Mouse (Mus musculus): ENCODE measurements around the gene Slc10a6.

Gene Slc10a6

DNA sequence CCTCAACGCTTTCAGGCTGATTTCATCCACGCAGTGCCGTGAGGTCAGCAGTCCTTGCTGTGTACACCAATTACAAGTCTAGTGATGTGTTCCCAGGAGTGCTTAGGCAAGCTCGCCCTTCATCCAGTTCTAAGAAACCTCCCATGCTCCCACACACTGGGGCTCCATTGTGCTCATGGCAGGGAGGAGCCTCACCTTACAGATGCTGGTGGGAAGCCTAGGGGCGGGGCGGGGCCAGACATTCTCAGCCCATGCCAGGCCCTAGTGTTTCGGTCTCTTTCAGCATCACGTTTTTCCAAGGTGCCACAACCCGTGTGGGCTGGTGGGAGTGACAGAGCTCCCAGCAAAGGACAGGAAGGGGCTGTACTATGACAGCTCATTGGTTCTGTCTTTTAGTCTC, 12.0 kb downstream of the Slc10a6 start:
- no peak for DNase-seq (ENCODE audit: low spot score in 2 of 2)

DNA sequence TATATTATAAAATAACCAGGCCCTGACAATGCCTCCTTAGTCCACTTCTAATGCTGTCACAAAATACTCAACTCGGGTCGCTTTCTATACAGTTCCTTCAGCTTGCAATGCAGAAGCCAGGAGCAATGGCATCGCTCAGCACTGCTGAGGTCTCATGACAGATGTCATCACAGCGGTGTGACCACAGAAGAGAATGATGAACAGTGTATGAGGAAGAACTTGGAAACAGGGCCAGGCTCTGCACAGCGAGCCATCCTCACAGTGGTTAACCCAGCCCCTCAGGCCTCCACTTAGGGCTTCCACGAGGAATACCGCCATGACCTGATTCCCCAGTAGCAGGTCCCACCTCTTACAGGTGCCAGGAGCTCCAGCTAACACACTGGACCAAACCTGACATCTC, 14.8 kb downstream of the Slc10a6 start:
- no peak for DNase-seq (ENCODE audit: low spot score in 2 of 2)

DNA sequence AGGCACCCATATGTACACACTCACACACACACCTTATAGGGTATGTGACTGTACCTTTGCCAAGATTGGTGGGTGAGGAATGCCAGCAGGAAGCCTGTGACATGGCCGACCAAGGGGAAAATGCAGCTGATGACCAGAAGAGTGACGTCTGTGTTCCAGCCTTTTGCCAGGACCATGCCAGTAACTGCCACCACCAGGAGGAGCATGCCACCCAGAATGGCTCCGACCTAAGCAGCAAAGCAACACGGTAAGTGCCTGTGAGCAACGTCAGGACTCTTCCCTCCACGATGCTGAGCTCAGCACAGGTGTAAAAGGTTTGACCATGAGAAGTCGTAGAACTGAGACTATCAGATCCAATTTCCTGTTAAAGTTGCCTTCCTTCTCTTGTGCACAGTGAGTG, 16.9 kb downstream of the Slc10a6 start:
- no peak for DNase-seq (ENCODE audit: low spot score in 2 of 2)

DNA sequence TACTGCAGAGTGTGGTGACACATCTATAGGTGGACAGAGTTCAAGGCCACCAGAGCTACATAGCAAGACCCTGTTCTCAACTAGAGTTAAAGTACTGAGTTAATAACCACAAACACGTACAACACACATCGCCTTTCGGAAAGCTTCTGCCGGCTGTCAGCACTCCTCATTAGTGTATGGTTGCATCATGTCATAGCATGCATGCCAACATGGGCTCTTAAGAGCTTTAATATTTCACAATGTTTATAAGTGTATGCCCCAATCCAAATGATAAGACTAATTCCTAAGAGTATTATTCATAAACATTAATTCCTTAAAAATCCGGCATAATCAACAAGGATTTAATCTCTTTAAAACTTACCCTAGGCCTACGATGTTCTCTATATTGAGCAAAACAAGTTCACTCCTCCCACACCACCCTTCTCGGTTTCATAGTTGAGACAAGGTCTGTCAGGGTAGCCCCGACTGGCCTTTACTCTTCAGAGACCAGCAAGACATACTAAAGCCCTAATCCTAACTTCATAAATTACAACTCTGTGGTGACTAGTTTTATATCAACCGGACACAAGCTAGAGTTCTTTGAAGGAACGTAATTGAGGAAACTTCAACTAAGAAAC, 18.2 kb downstream of the Slc10a6 start:
- DNase-seq (ENCODE audit: low spot score in 2 of 2), result no peak

DNA sequence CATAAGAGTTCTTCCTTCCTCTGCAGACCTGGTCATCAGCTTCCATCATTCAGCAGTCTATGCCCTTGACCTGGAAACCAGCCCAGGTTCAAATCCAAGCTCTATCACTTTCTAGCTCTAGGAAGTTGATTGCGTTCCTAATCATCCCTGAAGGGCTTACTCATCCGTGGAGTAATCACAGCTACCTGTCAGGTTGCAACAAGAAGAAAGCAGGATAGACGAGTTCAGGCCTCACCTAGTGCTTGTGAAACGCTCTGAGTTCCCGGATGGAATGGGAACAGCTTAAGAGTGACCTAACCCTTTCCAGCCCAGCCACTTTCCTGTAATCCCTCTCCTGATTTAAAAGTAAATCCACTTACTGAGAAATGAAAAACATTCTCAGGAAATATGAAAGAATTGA, 19.1 kb downstream of the Slc10a6 start:
- DNase-seq (ENCODE audit: low spot score in 2 of 2), result no peak

DNA sequence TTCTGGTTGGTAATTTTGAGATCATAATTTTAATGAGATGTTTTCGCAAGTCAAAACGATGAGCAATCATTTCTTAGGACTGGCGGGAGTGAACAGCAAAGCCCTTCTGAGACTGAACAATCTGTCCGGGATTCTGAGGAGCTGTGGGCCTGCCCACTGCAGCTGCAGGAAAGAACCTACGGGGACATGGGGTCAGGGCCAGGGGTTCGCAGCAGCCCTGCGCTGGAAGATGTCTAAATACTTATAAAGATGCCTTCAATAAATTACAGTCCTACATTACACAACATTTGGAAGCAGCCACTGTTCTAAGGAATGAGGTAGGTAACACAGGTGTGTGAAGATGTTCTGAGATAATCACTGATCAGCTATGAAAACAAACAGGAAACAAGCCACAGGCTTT, 23.5 kb downstream of the Slc10a6 start:
- DNase-seq (ENCODE audit: low spot score in 2 of 2), result no peak

DNA sequence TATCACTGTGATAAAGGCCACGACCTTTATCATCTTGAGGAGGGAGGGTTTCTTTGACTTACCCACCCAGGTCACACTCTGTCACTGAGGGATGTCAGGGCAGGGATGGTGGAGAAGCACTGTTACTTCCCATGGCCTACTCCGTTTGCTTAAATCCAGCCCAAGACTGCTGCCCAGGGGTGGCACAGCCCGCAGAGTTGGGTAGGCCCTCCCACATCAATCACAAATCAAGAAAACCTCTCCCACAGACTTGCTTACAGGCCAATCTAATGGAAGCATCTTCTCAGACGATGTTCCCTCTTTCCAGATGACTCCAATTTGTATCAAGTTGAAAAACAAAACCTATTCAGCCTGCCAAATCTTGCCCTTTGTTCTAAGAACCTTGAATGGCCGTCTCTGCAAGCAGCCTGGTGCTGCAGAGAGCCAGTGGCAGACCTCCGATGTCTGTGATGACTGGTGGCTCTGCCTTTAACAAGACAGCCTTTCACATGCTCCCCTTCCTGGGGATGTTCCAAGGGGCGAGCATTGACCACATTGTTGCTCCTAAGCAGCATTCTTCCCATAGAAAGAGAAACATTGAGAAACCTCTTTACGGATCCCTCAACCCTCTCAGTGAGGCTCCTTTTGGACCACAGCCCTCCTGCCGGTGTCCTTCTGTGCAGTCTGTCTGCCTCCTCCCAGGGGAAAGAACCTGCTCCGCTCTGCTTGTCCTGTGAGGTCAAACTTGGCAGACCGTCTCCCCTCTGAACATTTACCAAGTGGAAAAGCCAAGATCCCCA, 25.9 kb downstream of the Slc10a6 start:
- DNase-seq (ENCODE audit: low spot score in 2 of 2), result no peak

DNA sequence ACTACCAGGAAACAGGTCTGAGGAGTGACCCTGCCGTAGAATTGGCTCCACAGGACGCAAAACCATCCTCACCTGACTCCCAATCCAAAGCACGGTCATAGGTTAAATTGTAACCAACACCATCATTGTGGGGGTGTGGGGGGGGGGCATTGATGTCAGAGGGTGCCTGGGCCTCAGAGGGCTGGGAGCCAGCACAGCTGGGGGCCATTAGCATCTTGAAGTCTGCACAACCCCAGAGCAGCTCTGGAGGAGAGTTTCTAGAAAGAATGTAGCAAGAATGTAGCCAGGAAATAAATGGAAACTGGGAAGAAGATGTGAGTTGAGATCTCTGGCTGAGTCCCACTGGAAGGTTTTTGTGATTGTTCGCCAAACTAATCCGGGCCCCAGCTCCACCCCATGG, 30.3 kb downstream of the Slc10a6 start:
- DNase-seq (ENCODE audit: low spot score in 2 of 2), result no peak

DNA sequence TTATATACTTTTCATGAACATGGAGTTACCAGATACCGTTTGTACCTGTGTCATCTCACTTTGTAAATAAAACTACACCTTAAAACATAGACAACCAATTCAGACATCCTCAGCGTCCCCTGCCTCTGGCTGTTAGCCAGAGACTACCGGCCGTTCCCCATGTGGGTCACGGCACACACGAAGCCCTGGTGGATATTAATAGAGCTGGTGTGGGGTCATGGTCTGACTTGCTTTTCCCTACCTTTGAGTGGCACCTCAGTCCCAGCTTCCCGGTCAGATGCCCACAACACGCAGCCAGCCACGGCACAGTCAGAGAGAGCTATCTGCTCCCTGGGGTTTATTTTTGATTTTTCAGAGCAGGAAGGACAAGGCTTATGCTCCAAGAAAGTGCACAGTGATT, 30.9 kb downstream of the Slc10a6 start:
- no peak for DNase-seq (ENCODE audit: low spot score in 2 of 2)

DNA sequence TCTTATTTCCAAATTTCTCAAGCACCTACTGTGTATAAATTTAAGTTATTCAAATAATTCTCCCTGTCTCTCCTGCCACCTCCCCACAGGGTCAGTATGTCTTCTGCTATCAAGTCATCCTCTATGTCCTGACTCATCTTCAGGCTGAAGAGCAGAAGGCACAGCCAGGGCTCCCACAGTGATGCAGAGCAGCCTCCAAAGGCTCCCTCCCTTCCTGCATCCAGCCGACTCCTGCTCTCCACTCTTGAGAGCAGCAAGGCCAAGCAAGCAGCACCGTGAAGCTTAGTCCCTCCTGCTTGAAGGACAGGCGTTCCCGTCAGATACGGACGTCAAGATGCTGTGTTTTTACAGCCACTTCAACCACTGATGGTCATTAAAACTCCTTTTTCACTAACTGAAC, 31.6 kb downstream of the Slc10a6 start:
- no peak for DNase-seq (ENCODE audit: low spot score in 2 of 2)

DNA sequence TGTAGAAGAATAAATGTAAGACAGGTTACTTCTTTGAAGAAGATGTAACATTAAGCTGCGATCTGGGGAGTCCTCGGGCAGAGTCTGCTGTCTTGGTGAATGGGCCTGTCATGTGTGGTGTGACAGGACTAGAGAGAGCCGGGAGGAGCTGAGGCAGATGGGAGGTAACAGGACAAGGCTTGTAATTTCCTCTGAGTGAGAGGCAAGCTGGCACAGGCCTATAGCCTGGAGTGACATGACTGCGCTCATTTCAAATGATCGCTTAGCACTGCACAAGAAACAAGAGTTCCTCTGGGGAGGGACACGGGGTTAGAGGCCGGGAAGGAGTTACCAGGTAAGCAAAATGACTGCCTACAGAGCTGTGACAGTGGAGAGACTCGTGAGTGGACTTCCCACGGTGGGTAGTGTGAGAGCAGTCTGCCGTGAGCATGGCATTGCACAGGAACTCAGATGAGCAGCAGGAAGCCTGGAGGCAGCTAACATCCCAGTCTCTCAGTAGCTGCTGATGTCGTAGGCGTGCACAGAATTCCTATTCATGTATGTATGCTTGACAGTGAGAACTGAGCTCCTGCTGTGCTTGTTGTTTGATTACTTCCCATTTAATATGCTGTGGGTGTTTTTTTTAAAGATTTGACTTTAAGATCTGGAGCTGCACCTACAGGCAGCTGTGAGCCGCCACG, 32.6 kb downstream of the Slc10a6 start:
- DNase-seq (ENCODE audit: low spot score in 2 of 2), result no peak

DNA sequence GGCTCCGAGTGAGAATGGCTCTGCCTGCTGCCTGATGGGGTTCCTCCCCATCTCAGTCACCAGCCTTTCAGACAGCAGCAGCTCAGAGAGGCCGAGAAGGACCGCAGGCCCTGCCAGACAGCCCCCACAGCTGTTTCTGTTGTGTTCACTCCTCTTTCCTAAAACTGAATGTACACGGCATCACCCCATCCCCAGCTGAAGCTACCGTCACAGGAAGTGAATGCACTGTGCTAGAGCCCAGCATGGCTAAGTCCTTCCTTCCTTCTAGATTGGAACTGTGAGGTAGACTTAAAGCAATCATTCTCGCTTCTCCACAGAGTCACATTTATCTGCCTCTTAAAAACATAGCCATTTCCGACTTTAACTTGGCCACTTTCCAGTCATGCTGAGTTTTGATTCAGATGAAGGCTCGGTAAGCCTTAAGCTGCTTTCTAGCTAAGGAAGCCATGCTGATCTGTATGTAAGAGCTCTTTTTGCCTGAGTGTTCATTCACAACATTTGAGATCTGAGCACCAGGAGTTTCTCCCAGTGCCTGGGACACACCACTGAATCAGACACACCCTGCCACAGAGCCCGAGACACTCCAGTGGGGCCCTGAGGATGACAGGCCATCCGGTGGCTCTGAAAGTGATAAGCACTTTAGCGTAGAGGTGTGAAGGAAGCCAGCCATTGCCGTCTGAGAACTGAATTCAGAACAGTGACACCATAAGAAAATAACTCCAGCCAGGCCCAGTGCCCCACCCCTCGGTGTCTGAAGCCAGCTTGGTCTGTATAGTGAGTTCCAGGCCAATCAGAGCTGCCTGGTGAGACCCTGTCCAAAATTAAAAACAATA, 33.6 kb downstream of the Slc10a6 start:
- no peak for DNase-seq (ENCODE audit: low spot score in 2 of 2)

DNA sequence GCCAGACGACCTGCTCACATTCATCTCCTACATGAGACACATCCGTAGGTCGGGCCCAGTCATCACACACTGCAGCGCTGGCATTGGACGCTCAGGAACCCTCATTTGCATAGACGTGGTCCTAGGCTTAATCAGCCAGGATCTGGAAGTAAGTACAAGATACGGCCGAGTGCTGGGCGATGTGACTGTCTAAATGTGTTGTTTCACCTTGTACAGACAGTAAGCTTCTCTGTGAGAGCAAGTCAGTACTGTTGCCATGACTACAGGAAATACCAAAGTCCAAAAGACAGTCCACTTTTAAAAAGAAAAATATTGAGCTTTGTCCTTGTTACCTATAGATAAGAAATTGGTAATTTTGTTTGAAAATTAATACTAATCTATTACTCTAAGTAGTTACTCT, 35.6 kb downstream of the Slc10a6 start:
- no peak for DNase-seq (ENCODE audit: low spot score in 2 of 2)

DNA sequence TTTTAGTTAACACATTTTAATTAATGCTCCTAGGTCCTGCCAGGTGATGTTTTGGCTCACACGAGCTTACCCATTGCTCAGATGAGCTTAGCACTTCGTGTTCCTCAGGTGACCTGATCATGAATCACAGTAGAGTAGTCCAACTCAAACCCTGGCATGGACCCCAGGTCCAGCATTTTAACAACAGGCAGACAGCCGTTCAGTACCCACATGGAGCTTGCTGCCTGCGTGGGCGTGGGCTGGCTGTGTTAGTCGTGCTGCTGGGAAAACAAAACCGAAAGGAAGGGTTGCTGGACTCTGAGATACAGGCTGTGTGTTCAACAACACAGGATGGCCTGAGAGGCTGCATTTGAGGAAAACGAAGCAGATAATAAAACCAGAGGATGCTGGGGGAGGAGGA, 36.5 kb downstream of the Slc10a6 start:
- no peak for DNase-seq (ENCODE audit: low spot score in 2 of 2)

DNA sequence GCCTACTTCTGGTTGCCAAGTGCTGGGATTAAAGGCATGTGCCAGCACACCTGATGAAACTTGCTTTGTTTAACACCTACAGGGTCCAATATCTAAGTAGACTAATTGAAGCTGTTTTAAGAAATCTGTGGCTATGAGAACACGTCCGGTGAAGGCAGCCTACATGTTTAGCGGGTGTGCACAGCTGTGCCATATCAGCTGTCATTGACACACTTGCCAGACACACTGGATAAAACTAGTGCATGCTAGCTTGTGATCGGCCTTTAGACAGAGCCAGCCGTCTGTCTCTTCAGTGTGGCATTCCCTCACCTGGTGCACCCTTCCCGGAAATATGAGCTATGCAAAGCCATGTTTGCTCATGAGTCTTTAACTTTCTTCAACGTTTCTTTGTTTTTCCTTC, 37.4 kb downstream of the Slc10a6 start:
- DNase-seq (ENCODE audit: low spot score in 2 of 2), result no peak

DNA sequence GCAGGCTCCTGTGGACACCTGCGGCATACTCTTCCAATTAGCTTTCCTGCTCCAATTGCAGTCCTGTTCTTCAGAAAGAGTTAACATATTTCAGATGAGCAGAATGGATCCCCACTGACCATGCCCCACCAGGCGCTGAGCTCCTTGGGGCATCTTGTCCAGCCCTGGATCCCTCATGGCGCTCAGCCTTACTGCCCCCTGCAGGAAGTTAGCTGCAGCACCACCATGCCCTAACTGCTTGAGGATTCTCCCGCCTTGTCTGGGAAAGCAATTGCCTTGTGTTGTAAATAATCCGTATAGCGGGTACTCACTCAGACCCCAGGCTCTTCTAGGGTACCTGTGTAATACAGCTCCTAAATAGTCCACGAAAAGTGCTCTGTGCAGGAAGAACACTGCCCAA, 42.0 kb downstream of the Slc10a6 start:
- DNase-seq (ENCODE audit: low spot score in 2 of 2), result no peak

DNA sequence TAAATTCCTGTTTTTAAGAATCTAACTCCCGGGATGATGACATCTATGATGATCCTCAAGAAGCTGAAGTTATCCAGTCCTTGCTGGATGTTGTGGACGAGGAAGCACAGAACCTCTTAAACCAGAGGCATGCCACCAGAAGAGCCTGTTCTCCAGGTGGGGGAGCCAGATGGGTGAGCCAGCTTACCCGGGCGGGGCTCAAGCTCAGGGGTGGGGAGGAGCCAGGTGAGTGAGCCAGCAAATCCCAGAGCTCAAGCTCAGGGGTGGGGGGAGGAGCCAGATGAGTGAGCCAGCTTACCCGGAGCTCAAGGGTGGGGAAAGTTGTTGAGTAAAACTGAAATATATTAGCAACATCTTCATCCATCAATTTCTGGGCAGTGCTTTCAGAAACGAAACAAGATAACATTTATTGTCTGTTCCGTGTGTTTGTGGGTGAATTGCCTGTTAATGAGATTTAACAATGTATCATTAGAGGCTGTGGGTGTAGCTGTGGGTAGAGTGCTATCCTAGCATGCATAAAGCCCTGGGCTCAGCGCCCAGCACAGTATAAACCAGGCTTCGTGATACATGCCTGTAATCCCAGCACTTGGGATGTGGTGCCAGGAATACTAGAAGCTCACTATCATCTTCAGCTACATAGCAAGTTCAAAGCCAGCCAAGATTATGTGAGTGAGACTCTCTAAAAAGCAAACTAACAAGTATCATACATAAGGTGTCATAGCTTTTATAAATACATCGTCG, 49.4 kb downstream of the Slc10a6 start:
- no peak for DNase-seq (ENCODE audit: low spot score in 2 of 2)

DNA sequence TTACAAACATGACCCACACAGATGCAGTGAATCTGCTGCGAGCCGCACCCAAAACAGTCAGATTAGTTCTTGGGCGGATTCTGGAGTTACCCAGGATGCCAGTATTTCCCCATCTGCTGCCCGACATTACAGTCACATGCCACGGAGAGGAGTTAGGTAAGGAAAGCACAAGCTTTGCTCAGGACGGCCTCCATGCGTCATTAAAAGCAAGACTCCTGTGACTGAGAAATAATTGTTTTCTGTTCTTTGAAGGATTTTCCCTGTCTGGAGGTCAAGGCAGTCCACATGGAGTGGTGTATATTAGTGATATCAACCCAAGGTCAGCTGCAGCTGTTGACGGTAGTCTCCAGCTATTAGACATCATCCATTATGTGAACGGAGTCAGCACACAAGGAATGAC, 59.8 kb downstream of the Slc10a6 start:
- no peak for DNase-seq (ENCODE audit: low spot score in 2 of 2)

DNA sequence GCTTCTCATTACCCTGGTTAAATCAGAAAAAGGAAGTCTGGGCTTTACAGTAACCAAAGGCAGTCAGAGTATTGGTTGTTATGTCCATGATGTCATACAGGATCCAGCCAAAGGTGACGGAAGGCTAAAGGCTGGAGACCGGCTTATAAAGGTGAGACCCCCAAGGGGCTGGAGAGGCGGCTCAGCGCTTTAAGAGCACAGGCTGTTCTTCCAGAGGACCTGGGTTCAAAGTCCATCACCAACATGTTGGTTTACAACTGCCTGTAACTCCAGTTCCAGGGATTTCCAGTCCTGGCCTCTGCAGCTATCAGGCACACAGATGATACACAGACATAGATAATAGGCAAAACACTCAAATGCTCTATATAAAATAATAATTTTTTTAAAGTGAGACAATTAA, 61.2 kb downstream of the Slc10a6 start:
- no peak for DNase-seq (ENCODE audit: low spot score in 2 of 2)

DNA sequence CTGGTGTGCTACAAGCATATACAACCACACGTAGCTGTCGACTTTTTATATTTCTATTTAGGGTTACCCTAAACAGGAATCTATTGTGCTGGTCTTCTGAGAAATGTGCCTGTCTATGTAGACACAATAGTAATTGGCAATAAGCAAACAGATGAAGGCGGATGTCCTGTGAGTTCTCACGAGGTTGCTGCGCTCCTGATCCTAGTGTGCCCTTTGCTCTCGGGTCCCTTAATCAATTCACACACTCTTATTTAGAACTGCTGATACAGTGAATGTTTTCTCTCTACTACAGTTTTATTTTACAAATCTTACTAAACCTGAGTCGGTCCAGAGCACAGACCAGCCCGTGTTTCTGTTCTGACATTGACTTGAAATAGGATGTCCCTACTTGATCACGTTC, 68.7 kb downstream of the Slc10a6 start:
- no peak for DNase-seq (ENCODE audit: low spot score in 2 of 2)
